Mouse (Mus musculus) spleen, adult 2 months (tissue): ENCODE data around the gene Rhbdd1.

Experiments
- CTCF ChIP-seq: fragments of 200-500 bp; IDR thresholded peaks from 2 replicates; pipeline ENCODE4 v1.5.1; 2011; ENCODE audit warnings: mild to moderate bottlenecking, inconsistent platforms; ENCODE audit not compliant: insufficient read depth, insufficient read length, insufficient replicate concordance; ENCODE audit errors: extremely low read depth
- POLR2A ChIP-seq: fragments of 200-500 bp; IDR thresholded peaks from 2 replicates; pipeline ENCODE4 v1.6.1; 2011; ENCODE audit warnings: low read depth, low read length, inconsistent platforms

DNA sequence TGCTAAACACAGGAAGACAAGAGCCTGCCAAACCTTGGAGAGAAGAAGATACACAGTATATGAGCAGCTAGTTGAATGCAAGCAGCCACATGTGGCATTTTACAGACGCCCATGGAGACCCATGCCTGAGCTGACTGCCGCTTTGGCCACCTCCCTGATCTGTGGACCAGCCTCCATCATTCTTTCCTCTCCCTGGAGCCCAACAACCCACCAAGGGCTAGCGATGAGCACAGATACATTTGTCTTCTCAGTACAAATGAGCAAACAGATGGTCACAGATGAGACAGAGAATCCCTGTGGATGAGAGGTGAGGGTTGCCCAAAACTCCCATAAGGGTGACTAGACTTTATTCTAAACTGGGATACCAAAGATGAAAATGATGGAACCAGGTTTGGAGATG lies 137.8 kb downstream of the Rhbdd1 start:
- TF ChIP-seq POLR2A = no peak
- no peak for TF ChIP-seq CTCF
